Mouse (Mus musculus) liver, adult 2 months (tissue): ENCODE data around the gene Epn1. TPM values are rescaled to one million over a fixed set of nuclear protein-coding genes. Genes with fewer than 3 reads are reported as not detected.

Experiments
- DNase-seq: peaks from one replicate; pipeline ENCODE4 v3.0.0-alpha.2; 2011; ENCODE audit warnings: low read depth, low spot score; ENCODE audit errors: extremely low read depth
- H3K27ac ChIP-seq: fragments of 200-500 bp; replicated peaks from 2 replicates; pipeline ENCODE4 v1.5.1; 2012; ENCODE audit warnings: low read depth, mild to moderate bottlenecking, control low read depth, inconsistent platforms, low read length; ENCODE audit not compliant: insufficient read depth
- H3K27me3 ChIP-seq: fragments of 200-500 bp; 2 replicates; pipeline ENCODE4 v1.6.1; 2012; ENCODE audit warnings: mild to moderate bottlenecking, moderate library complexity, low read length, inconsistent platforms; ENCODE audit not compliant: control insufficient read depth, insufficient read depth
- H3K36me3 ChIP-seq: fragments of 200-500 bp; 2 replicates; pipeline ENCODE4 v1.6.1; 2012; ENCODE audit warnings: low read length, inconsistent platforms; ENCODE audit not compliant: control insufficient read depth, insufficient read depth
- H3K4me1 ChIP-seq: fragments of 200-500 bp; 2 replicates; pipeline ENCODE4 v1.6.1; 2011; ENCODE audit warnings: low read length; ENCODE audit not compliant: control insufficient read depth, insufficient read depth
- H3K4me3 ChIP-seq: fragments of 200-500 bp; 2 replicates; pipeline ENCODE4 v1.5.1; 2011; ENCODE audit warnings: low read depth, mild to moderate bottlenecking, control low read depth, low read length, moderate library complexity; ENCODE audit not compliant: insufficient read depth
- H3K79me2 ChIP-seq: fragments of 200-500 bp; 2 replicates; pipeline ENCODE4 v1.6.1; 2012; ENCODE audit warnings: inconsistent platforms, mild to moderate bottlenecking, low read length, moderate library complexity; ENCODE audit not compliant: control insufficient read depth, insufficient read depth
- H3K9ac ChIP-seq: fragments of 200-500 bp; 2 replicates; pipeline ENCODE4 v1.6.1; 2012; ENCODE audit warnings: low read depth, mild to moderate bottlenecking, control low read depth, inconsistent platforms, low read length
- CTCF ChIP-seq: fragments of 200-500 bp; IDR thresholded peaks from 2 replicates; pipeline ENCODE4 v1.5.1; 2011; ENCODE audit warnings: low read depth, low read length, control low read depth
- POLR2A ChIP-seq: fragments of 200-500 bp; IDR thresholded peaks from 2 replicates; pipeline ENCODE4 v1.6.1; 2011; ENCODE audit warnings: low read length, control low read depth; ENCODE audit not compliant: insufficient read depth; ENCODE audit errors: extremely low read depth
- WGBS: fragments of 180-500 bp; shearing (Covaris S2); methylation state at CpG from one replicate; pipeline ENCODE4 v1.1.7; 2018; 5-methylcytosine and 5-hydroxymethylcytosine counted together
- polyA plus RNA-seq: library from polyadenylated mRNA; depleted of rRNA; stranded (reverse); fragments of >200 nt; gene quantifications from 2 replicates; pipeline ENCODE4 v1.2.3, GENCODE M21; 2012
- total RNA-seq: library from RNA; depleted of rRNA; stranded (reverse); fragments of >200 nt; gene quantifications from 2 replicates; pipeline ENCODE4 v1.2.3, GENCODE M21; 2014

Epn1 gene
- total and polyA plus RNA-seq, 2 experiments = 54.2 to 203 TPM

- no peaks in the 10 kb centered on the region for H3K36me3 ChIP-seq
- TF ChIP-seq CTCF (peak; percentile 31; the same call in 1 of the 2 replicates), POLR2A (no peak)
- no peak overlapping the region for H3K4me3 ChIP-seq
- H3K9ac ChIP-seq = no peak overlapping the region
- no peak overlapping the region for H3K27ac ChIP-seq
- no peaks in the 10 kb centered on the region for H3K79me2 ChIP-seq
- WGBS = 7% methylated on average over 2 of the region's 2 CpGs
- H3K4me1 ChIP-seq = peaks cover 3% of the 10 kb centered on the region
- DNase-seq = peak; percentile 47
- no peaks in the 10 kb centered on the region for H3K27me3 ChIP-seq
These were observed 32.7 kb upstream of the Epn1 start for GRCm38 (mm10) chr7:5047313-5047712.

GRCm38 (mm10) chr7:5051193-5052192 is 28.5 kb upstream of the Epn1 start, which contains the start of gene Zfp580:
Gene Zfp580 (plus strand): TSS chr7:5051538.
- Histone ChIP-seq H3K27ac (no peak within 1 kb of the TSS), H3K79me2 (no peaks in the 10 kb centered on the region), H3K9ac (peak within 1 kb of the TSS; percentile 80), H3K27me3 (peaks cover 17% of the 10 kb centered on the region), H3K4me1 (peaks cover 3% of the 10 kb centered on the region), H3K36me3 (no peaks in the 10 kb centered on the region), H3K4me3 (peak within 1 kb of the TSS; percentile 72)
- peak; percentile 44 for DNase-seq
- 2% methylated on average over 65 of the region's 65 CpGs for WGBS
- no peak for TF ChIP-seq CTCF
- no peak for TF ChIP-seq POLR2A

DNA sequence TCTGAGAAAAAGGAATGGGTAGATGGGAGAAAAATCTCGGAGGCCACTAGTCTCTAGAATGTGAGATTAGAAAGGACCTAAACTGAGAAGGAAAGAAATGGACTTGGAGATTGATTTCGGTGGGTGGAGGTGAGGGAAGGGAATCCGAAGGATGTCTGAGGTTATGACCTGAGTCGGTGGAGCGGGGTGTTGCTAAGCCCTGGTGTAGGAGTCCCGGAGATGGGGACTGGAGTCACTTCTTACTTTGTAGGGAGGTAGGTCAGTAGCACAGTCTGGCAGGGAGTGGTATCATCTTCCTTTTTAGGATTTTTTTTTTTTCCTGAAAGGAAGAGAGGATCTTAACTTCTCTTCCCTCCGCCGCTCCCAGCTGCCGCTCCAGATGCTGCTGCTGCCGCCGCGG is 27.6 kb upstream of the Epn1 start:
- no peak for TF ChIP-seq CTCF
- TF ChIP-seq POLR2A = no peak
- Histone ChIP-seq H3K9ac (no peak overlapping the region), H3K36me3 (no peaks in the 10 kb centered on the region), H3K27ac (no peak overlapping the region), H3K4me1 (peaks cover 3% of the 10 kb centered on the region), H3K27me3 (peaks cover 22% of the 10 kb centered on the region), H3K4me3 (no peak overlapping the region), H3K79me2 (no peaks in the 10 kb centered on the region)
- DNase-seq = no peak
- WGBS = 11% methylated on average over 12 of the region's 12 CpGs

- DNase-seq = no peak
- H3K9ac ChIP-seq = no peak overlapping the region
- peaks cover 22% of the 10 kb centered on the region for H3K27me3 ChIP-seq
- peaks cover 3% of the 10 kb centered on the region for H3K4me1 ChIP-seq
- H3K79me2 ChIP-seq = no peaks in the 10 kb centered on the region
- no peaks in the 10 kb centered on the region for H3K36me3 ChIP-seq
- H3K27ac ChIP-seq = no peak overlapping the region
- TF ChIP-seq POLR2A = no peak
- TF ChIP-seq CTCF = no peak
- no peak overlapping the region; the same call in 1 of the 2 replicates for H3K4me3 ChIP-seq
- 12% methylated on average over 45 of the region's 45 CpGs for WGBS
These were observed 27.1 kb upstream of the Epn1 start for GRCm38 (mm10) chr7:5052931-5053343.

DNA sequence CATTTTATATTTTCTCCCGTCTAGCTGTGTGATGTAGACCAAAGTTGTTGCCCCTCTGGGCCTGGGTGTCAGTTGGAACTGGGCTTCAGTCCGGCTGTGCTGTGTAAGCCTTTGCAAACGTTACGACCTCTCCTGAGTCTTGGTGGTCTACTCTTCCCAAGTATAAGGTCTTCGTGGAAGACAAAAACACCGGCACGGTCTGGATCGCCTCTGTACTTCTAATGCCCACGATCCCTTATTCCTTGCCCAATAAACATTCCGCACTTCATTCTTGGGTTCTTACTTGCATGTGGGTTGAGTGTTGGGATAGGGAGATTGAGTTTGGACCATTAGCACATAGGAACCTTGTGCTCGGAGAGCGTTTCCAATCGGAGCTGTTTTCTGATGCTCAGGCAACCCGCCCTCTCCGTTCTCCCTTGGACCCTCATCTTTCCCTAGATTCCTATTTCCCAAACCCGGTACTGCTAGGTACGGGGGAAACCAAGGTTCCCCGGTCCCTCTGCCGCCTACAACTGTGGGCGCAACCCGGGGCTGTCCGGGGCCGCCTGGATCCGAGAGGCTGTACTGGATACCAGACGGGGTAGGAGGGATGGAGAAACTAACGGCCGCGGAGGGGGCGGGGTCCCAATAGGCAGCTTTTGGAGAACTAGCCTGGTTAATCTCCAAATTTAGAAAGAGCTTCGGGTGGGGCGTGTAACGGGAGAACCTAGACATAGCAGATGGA is 26.4 kb upstream of the Epn1 start:
- H3K27ac ChIP-seq = no peak overlapping the region
- H3K4me3 ChIP-seq = no peak overlapping the region
- TF ChIP-seq POLR2A = no peak
- no peak for TF ChIP-seq CTCF
- H3K4me1 ChIP-seq = peaks cover 3% of the 10 kb centered on the region
- no peak overlapping the region for H3K9ac ChIP-seq
- no peak for DNase-seq
- H3K79me2 ChIP-seq = no peaks in the 10 kb centered on the region
- WGBS = 18% methylated on average over 32 of the region's 32 CpGs
- H3K36me3 ChIP-seq = no peaks in the 10 kb centered on the region
- H3K27me3 ChIP-seq = peaks cover 22% of the 10 kb centered on the region
